Mouse (Mus musculus) effector memory CD4-positive, alpha-beta T cell, adult 7 months (primary cell): ENCODE measurements around the gene Slc33a1. TPM values are rescaled to one million over a fixed set of nuclear protein-coding genes. Genes with fewer than 3 reads are reported as not detected.

Experiments
- polyA plus RNA-seq: library from polyadenylated mRNA; unstranded; fragments of 100-300 nt; shearing (Covaris generic); gene quantifications from one replicate; pipeline ENCODE4 v1.2.1, GENCODE M21; 2017

Gene Slc33a1
- 10.9 TPM for polyA plus RNA-seq

GRCm38 (mm10) chr3:63964100-63964921 is at the start of gene Slc33a1:
TSS of gene Slc33a1 (minus strand) at chr3:63964768.

GRCm38 (mm10) chr3:63975955-63976908 is 11.7 kb upstream of the Slc33a1 start, which contains the start of gene Gmps:
TSS of gene Gmps (plus strand) at chr3:63976106.

GRCm38 (mm10) chr3:63928878-63929859 is 35.4 kb downstream of the Slc33a1 start, which contains the start of gene E130311K13Rik:
TSS of gene E130311K13Rik (minus strand) at chr3:63929472.

GRCm38 (mm10) chr3:63899309-63899695 is 65.3 kb downstream of the Slc33a1 start, which contains the start of gene Plch1:
TSS of gene Plch1 (minus strand) at chr3:63899472.

Other genes with a start within 250 kb of the Slc33a1 start
- 0.22 TPM for gene Plch1, start 65.3 kb downstream of the Slc33a1 start, polyA plus RNA-seq
- 7.5 TPM for gene E130311K13Rik, start 35.3 kb downstream of the Slc33a1 start, polyA plus RNA-seq
- 19.3 TPM for gene Gmps, start 11.3 kb upstream of the Slc33a1 start, polyA plus RNA-seq
- gene Vmn2r1, start 116.8 kb upstream of the Slc33a1 start, polyA plus RNA-seq = not detected
- 0.22 TPM for gene Vmn2r2, start 177.2 kb upstream of the Slc33a1 start, polyA plus RNA-seq